Mouse (Mus musculus) CH12F3 (cell line): Measurements from ENCODE around the gene Ppp1r13b.
"Not testable (repeated sequence)": the region's sequence is repeated elsewhere in the genome, so short reads cannot be mapped to it uniquely, and the experiment has no call there.

Source experiments
- in situ Hi-C: fragments of 300-500 bp; cut with MboI; formaldehyde crosslinking; loops from 2 replicates; pipeline ENCODE4 v1.14.3; 2020; ENCODE audit warnings: low sequenced_read_pairs

Ppp1r13b gene

DNA sequence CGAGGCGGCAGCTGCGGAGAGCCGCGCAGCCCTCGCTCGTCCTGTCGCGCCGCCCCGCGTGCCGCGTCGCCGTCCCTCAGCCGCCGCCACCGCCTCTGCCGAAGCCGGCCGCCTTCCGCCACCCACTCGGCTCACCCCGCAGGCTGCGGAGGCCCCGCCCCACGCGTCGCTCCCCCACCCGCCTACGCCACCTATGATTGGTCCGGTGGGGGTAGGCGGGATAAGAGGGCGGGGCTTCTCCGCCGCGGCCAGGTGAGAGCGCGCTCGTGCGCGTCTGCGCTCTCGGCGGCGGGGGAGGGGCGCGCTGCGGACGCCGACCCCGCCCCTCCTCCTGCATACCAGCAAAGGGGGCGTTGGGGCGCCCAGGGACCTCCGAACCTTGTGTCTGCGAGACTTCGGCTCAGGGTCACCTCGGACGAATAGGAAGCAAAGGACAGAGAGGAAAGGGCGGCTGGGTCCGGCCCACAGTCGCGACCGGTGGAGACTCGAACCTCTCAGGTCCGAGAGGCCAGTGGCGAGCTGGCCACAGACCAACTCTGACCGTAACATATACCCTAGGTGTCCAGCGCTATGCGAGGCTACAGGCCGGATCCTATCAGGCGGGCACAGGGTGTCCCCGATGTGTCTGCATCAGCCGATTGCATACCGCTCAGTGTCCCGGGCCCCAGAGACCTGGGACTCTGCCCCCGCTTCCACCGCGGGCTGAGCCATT, at the start of gene Ppp1r13b:
Gene Ppp1r13b, minus strand, starts transcription at position 141 of the 712 bp plus-strand sequence.
- in situ Hi-C loops = no loop called here

GRCm38 (mm10) chr12:111956173-111956572, 48.3 kb upstream of the Ppp1r13b start:
- in situ Hi-C loops = loop anchor here (10.0 kb wide), 1 partner anchor 231 kb away; no protein-coding TSS in a partner anchor

GRCm38 (mm10) chr12:111951701-111952100, 43.8 kb upstream of the Ppp1r13b start:
- in situ Hi-C loops = loop anchor here (5.0 to 10.0 kb wide), 2 partner anchors 74 to 227 kb away; no protein-coding TSS in a partner anchor

DNA sequence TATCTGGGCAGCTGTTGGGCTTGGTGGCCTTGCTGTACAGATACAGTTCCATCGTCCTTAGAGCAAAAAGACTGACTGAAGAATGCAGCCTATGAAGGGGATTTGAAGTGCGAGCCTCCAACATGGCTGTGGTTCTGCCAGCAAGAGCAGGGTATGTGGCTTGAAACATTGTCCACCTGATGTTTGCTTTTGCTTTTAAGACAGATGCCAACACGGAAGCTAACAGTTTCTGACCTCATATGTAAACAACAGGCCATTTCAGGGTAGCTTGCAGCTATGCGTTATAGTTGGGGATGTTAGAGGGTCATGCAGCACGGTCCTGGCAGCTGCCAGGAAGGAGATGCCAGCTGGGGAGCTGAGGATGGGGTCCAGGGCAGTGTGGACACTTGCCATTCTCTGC, 42.6 kb upstream of the Ppp1r13b start:
- in situ Hi-C loops = loop anchor here (5.0 to 10.0 kb wide), 2 partner anchors 73 to 226 kb away; no protein-coding TSS in a partner anchor

DNA sequence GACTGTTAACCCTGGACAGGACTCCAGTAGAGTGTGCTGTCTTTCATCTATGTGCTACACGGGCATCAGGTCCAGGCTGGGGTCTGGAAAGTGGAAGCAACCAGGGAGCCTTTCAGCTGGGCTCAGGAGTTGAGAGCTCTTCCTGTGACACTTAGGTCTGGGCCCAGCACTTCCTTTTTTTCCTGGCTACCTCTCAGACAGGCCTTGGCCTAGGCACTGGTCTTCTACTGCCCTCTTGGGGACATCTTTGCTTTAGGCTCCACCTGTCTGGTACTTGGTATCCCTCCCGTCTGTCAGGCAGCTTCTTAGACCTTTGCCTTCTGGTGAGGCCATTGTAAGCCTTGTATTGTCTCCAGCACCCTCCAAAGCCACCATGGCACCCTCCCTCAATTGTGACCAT, 38.8 kb upstream of the Ppp1r13b start:
- in situ Hi-C loops = no loop called here

- in situ Hi-C loops = not testable (repeated sequence)
Observed at GRCm38 (mm10) chr12:111945765-111946655, 38.1 kb upstream of the Ppp1r13b start.

DNA sequence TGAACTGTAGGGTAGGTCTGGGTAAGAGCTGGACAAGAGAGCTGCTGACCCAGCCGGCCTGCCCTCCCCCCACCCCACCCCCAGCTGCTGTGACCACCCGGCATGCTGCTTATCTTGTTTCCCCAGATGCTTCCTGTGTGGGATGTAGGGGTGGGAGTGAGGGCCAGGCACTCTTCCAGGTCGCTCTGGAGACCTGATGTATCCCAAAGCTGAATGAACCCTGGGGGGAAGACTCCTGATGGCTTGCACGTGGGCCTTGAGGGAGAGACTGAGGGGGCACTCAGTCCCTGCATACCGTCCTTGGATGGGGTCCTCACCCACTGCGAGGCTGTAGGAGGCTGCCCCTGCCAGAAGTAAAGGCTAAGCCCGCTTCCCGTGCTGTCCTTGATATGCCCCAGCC, 37.2 kb upstream of the Ppp1r13b start:
- in situ Hi-C loops = no loop called here

GRCm38 (mm10) chr12:111944065-111944987, 36.4 kb upstream of the Ppp1r13b start:
- in situ Hi-C loops = not testable (repeated sequence)

DNA sequence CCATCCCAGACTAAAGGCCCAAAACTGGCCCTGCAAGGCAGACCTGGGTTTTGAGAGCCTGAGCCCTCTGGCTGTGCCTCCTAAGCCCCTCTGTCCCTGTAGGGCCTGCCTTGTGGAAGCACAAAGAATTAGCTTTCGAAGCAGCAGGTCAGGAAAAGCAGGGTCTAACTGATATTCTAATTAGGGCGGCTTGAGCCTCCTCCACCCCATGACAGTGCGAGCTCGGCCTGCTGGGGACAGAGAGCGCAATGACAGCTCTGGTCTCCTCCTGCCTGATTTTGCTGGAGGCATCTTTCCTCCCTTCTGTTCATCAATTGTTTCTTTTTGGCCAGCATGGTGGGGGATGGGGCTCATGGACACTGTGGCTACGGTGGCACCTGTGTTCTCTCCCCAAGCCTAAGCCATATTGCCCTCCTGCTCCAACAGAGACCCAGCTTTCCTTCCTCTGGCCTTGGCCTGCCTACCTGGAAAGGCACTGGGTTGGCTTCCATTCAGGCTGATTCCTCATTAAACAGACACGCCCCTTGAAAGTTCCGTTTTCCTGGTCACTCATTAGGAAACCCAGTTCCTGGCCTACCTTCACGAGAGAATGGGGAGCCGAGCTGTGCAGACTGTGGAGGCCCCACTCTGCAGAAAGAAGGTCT, 35.6 kb upstream of the Ppp1r13b start:
- in situ Hi-C loops = no loop called here

DNA sequence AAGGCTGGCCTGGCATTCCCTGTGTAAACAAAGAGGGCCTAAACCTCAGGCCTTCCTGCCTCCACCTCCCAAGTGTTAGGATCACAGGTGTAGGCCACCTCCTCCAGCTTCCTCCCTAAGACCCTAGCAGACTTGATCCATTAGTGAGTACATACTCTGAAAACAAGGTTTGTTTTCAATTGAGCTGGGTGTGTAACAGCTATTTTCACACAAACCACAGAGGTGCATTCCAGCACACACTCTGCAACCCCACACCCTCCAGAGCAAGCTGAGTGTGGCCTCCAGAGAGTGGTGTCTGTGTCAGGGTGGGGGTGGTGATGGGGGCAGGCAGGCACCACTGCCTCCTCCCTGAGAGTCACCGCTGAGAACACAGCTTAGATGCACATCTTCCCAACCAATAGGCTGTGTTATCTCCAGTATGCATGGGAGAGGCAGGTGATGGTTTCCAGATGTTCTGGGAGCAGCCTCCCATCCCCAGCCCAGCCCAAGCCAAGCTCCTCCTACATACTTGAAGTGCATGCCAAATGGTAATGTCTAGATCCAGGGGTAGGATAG, 30.8 kb upstream of the Ppp1r13b start:
- in situ Hi-C loops = no loop called here

DNA sequence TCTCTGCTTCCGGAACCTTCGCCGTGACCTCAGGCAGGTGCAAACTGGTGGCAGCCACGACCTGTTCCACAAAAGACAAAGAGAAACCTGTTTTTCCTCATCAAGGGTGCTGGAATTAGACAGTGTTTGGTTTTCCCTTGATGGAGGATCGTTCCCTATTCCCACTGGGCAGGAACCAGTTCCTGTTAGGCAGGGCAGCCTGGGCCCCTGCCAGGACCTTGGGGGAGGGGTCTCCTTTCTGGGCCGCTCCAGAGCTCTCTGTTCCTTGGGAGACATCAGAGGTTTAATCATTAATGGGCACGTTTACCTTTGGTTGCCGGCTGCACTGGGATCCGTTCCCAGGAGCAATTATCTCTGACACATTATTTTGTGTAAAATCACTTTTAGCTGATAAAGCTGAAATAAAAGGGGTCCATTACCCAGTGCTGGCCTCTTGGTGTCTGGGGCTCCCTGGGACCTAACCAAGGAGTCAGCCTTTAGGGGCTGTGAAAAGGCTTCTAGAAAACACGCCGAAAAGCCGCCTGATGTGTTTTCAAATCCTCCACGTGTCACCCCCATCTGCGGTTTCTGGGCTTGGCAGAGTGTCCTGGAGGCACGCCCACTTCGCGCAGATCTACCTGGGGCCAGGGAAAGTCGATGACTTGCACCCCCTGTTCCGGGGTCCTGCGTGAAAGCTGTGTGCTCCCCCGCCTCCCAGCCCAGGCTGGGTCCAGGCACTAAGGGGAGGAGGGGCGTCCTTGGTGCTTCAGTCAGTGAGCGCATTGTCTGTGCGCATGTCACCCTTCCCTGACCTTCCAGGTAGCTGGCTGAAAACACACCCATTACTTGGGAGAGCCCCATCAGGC, 29.0 kb upstream of the Ppp1r13b start:
- in situ Hi-C loops = no loop called here

DNA sequence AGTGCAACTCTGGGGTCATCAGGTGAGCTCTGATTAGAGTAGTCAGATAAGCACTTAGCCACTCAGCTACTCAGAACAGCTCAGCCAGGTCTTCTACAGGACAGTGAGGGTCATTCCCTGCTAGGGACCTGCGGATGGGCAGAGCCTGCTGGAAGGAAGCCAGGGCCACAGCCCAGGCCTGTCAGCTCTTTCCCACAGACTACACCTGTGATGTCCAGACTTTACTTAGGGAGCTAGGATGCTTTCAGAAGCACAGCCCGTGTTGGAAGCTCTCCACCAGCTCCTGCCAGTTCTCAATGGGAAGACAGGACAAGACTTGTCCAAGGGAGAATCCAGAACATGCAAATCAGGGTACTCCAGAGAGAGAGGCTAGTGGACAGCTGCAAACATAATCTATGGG, 26.1 kb upstream of the Ppp1r13b start:
- in situ Hi-C loops = no loop called here

- in situ Hi-C loops = no loop called here
Observed at GRCm38 (mm10) chr12:111933032-111933704, 25.3 kb upstream of the Ppp1r13b start.

GRCm38 (mm10) chr12:111932513-111932912, 24.6 kb upstream of the Ppp1r13b start:
- in situ Hi-C loops = no loop called here

GRCm38 (mm10) chr12:111931411-111932025, 23.6 kb upstream of the Ppp1r13b start:
- in situ Hi-C loops = no loop called here

GRCm38 (mm10) chr12:111928411-111928966, 20.6 kb upstream of the Ppp1r13b start:
- in situ Hi-C loops = no loop called here

DNA sequence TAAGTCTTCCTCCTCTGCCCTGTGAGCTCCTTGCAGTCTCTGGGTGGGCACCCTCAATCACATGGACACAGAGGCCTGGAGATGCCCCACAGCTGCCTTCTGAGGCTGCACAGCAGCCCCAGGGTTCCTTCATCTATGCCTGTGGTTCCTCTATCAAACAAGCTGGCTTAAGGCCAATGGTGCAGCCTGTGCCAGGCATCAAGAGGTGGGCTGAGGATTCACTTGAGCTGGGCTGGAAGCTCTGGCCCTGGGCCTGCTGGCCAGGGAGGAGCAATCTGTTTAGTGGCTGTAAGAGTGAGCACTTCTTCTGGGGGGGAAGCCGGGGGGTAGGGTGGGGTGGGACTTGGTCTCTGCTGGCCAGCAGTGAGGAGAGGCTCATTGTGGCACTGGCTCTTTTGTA, 19.4 kb upstream of the Ppp1r13b start:
- in situ Hi-C loops = no loop called here

DNA sequence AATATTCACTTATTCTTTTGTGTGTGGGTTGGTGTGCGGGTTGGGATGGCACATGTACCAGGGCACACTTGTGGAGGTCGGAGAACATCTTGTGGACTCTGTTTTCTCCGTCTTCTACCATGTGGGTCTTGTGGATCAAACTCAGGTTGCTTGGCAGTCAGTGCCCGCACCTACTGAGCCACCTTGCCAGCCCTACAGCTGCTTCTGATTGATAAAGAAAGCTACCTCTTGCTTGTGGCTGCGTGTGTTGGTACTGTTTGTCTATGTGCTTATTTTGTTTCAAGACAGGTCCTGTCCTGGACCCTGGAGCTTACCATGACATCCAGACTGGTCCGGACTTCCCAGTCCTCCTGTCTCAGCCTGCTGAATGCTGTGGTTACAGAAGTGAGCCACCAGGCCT, 15.2 kb upstream of the Ppp1r13b start:
- in situ Hi-C loops = no loop called here
